Mouse (Mus musculus): Measurements from ENCODE around the gene Chst13.

GRCm38 (mm10) chr6:90324991-90325390 is at the start of gene Chst13:
- TF ChIP-seq POLR2A (IDR thresholded peaks at IDR 0.05; ENCODE audit: borderline replicate concordance, extremely low read depth, low read depth, low read length) (no peak), CTCF (IDR thresholded peaks at IDR 0.05; ENCODE audit: insufficient read depth, low read length) (no peak)
